Mouse (Mus musculus) right cerebral cortex, postnatal 10 days (tissue): ENCODE measurements around the gene Cntnap2.
"Not testable (repeated sequence)": the region's sequence is repeated elsewhere in the genome, so short reads cannot be mapped to it uniquely, and the experiment has no call there.

Source experiments
- DNase-seq, 2 experiments: peaks; one replicate each; pipeline ENCODE4 v3.0.0; 2021; ENCODE audit warnings: low spot score in 2 of 2

Gene Cntnap2

GRCm38 (mm10) chr6:47174580-47175294 is 2115.6 kb downstream of the Cntnap2 start:
- peak in 1 of 2 experiments; percentile 18 for DNase-seq

GRCm38 (mm10) chr6:47175356-47176156 is 2116.4 kb downstream of the Cntnap2 start:
- DNase-seq, result peak; percentile 24 to 35

DNA sequence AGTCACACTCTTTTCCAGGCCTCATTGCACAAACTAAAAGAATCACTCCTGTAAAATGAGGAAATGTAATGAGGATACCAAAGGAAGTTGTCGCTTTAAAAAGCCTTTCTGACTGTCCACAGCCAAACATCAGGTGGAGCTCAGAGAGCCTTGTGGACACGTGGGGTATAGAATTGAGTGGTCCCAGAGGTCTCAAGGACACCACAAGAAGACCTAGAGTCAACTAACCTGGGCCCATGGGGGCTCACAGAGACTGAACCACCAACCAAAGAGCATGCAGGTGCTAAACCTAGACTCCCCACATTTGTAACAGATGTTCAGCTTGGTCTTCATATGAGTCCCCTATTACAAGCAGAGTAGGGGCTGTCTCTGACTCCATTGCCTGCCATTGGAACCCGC is 2117.0 kb downstream of the Cntnap2 start:
- peak in 1 of 2 experiments; percentile 15 for DNase-seq

- DNase-seq, result not testable (repeated sequence)
These were observed 2122.2 kb downstream of the Cntnap2 start for GRCm38 (mm10) chr6:47181372-47181771.

- DNase-seq, result no peak
These were observed 2123.1 kb downstream of the Cntnap2 start for GRCm38 (mm10) chr6:47182252-47182651.

DNA sequence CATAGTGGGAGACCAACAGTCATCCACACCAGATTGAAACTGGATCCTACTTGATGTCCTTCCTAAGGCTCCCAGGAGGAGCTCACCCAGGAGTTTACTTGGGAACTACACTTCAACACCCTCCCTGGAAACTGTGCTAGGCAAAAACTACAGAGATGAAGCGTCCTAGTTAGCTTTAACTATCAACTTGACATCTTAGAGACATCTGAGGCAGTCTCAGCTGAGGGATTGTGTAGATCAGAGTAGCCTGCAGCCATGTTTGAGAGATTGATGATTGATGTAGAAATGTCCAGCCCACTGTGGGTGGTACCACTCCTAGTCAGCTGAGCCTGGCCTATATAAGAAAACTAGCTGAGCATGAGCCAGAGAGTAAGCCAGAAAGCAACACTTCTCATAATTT is 2123.6 kb downstream of the Cntnap2 start:
- DNase-seq, result no peak

- not testable (repeated sequence) for DNase-seq
These were observed 2124.7 kb downstream of the Cntnap2 start for GRCm38 (mm10) chr6:47183850-47184249.

GRCm38 (mm10) chr6:47188193-47188592 is 2129.0 kb downstream of the Cntnap2 start:
- peak; percentile 55 to 63 for DNase-seq

- DNase-seq, result not testable (repeated sequence)
These were observed 2129.4 kb downstream of the Cntnap2 start for GRCm38 (mm10) chr6:47188596-47188995.

GRCm38 (mm10) chr6:47190282-47190681 is 2131.1 kb downstream of the Cntnap2 start:
- no peak for DNase-seq

- peak; percentile 78 to 82 for DNase-seq
These were observed 2132.2 kb downstream of the Cntnap2 start for GRCm38 (mm10) chr6:47191277-47191800.

GRCm38 (mm10) chr6:47191940-47192339 is 2132.8 kb downstream of the Cntnap2 start:
- DNase-seq, result no peak

- DNase-seq, result no peak
These were observed 2133.3 kb downstream of the Cntnap2 start for GRCm38 (mm10) chr6:47192478-47192877.

GRCm38 (mm10) chr6:47197570-47197969 is 2138.4 kb downstream of the Cntnap2 start:
- no peak for DNase-seq

GRCm38 (mm10) chr6:47200671-47201070 is 2141.5 kb downstream of the Cntnap2 start:
- DNase-seq, result no peak

- DNase-seq, result no peak
These were observed 2148.9 kb downstream of the Cntnap2 start for GRCm38 (mm10) chr6:47208031-47208430.

DNA sequence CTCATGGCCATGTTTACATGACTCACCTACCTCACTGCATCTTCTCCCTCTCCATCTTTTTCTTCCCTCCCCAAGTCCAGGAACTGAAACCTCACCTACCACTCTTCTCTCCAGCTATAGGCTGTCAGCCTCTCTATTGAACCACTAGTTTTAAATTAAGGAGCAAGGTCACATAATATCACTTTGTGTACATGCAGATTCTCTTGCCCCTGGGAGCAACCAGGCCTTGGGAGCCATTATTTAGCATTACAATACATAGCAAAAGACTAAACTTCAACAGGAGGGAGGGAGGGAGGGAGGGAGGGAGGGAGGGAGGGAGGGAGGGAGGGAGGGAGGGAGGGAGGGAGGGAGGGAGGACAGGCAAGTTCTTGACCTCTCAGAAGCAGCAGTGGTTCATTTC is 2155.6 kb downstream of the Cntnap2 start:
- no peak for DNase-seq

DNA sequence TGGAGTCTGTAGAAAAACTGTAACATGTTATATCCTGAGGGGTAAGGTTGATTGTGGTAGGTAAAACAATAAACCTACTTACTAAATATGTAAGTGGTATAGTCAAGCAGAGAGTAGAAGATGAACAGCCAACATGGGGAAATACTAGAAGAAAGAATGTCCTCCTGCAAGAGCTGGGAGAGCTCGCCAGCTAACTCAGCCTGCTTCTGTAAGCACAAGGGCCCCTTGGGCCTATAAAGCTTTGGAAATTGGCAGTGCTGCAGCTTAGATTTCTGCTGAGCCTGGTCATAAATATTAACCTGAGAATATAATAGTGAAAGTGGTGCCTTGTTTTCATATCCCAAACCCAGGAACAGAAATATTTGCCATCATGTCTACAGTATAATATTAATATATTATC is 2164.4 kb downstream of the Cntnap2 start:
- DNase-seq, result not testable (repeated sequence)

DNA sequence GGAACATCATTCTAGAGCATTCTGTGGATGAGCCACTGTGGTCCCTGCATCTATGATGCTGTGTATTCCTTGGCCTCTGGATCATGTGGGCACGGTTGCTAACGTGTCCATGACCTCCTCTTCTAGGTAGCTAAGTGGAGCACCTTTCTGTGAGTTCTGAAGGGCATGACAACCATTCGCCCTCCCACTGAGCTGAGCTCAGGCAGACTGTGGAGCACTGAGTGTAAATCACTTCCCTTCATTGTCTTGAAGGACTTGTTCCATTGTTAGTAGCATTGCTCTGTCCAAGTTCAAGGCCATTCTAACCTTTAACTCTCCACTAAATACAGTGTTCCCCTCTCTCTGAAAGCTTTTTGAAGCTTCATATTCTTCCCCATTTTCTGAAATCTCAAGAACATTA is 2166.2 kb downstream of the Cntnap2 start:
- DNase-seq, result not testable (repeated sequence)

DNA sequence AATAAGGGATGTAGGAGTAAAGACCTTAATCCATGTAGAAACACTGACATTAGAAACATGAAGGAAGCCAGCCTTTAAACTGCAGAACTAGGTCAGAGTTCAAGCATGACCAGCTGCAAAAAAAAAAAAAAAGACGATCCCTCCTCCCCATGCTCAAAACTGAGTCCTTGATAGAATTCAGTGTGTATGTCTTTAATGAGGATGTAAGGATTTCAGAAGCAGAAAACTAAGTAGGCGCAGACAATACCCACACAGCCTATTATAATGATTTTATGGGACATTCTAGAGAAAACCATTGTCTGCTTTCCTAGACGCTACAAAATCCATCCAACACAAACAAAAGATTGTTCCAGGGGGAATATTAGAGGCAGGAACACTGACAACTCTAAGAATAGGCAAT is 2168.4 kb downstream of the Cntnap2 start:
- DNase-seq, result no peak

DNA sequence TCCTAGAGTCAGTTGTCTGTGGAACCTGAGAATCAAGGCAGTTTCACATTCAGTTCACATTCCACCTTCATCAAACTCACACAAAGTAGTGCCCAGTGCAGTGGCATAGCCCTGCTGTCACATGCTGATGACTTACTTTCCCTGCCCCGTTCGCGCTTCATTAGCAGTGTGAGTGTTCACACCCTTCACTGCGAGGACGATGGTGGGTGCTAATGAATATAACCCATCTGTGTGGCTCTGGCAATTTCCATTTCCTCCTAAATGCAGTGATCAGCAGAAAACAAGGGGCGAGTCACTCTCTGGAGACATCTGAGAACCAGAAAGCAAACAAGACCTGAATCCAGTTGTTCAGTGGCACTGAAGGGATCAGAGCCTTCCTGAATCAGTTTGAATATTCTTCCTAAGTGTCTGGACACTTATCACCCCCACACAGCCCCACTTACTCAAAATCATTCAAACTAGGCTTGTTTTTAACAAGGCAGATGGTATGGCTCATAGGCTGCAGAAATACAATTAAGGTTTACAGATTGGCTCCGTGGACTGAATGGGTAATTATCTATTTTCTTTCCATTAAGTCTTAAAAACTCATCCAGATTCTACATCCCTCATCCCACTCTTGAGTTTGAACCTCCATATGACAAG is 2169.6 kb downstream of the Cntnap2 start:
- no peak for DNase-seq

- DNase-seq, result peak; percentile 43 to 61
These were observed 2172.4 kb downstream of the Cntnap2 start for GRCm38 (mm10) chr6:47231513-47231912.
